Mouse (Mus musculus) spleen, adult 2 months (tissue): ENCODE data around the gene Vapa. TPM values are rescaled to one million over a fixed set of nuclear protein-coding genes. Genes with fewer than 3 reads are reported as not detected.

Experiments used
- DNase-seq, 2 experiments: peaks; one replicate each; pipeline versions ENCODE4 v3.0.0 to v3.0.0-alpha.2; 2012 to 2021; ENCODE audit warnings: low spot score in 2 of 2, low read depth in 1 of 2
- H3K27ac ChIP-seq: fragments of 200-500 bp; 2 replicates; pipeline ENCODE4 v1.5.1; 2012; ENCODE audit warnings: low read length, inconsistent platforms; ENCODE audit not compliant: insufficient read depth
- H3K27me3 ChIP-seq: fragments of 200-500 bp; 2 replicates; pipeline ENCODE4 v1.6.1; 2012; ENCODE audit warnings: mild to moderate bottlenecking, moderate library complexity, low read length, inconsistent platforms; ENCODE audit not compliant: control insufficient read depth, insufficient read depth
- H3K36me3 ChIP-seq: fragments of 200-500 bp; 2 replicates; pipeline ENCODE4 v1.6.1; 2012; ENCODE audit warnings: mild to moderate bottlenecking, low read length, inconsistent platforms; ENCODE audit not compliant: control insufficient read depth, insufficient read depth
- H3K4me1 ChIP-seq: fragments of 200-500 bp; 2 replicates; pipeline ENCODE4 v1.6.1; 2011; ENCODE audit warnings: inconsistent platforms; ENCODE audit not compliant: control insufficient read depth, insufficient read depth, insufficient read length
- H3K4me3 ChIP-seq: fragments of 200-500 bp; 2 replicates; pipeline ENCODE4 v1.5.1; 2011; ENCODE audit warnings: mild to moderate bottlenecking, inconsistent platforms; ENCODE audit not compliant: insufficient read depth, insufficient read length; ENCODE audit errors: extremely low read depth
- CTCF ChIP-seq: fragments of 200-500 bp; IDR thresholded peaks from 2 replicates; pipeline ENCODE4 v1.5.1; 2011; ENCODE audit warnings: mild to moderate bottlenecking, inconsistent platforms; ENCODE audit not compliant: insufficient read depth, insufficient read length, insufficient replicate concordance; ENCODE audit errors: extremely low read depth
- POLR2A ChIP-seq: fragments of 200-500 bp; IDR thresholded peaks from 2 replicates; pipeline ENCODE4 v1.6.1; 2011; ENCODE audit warnings: low read depth, low read length, inconsistent platforms
- WGBS: fragments of 180-500 bp; shearing (Covaris S2); methylation state at CpG from one replicate; pipeline ENCODE4 v1.1.7; 2018; 5-methylcytosine and 5-hydroxymethylcytosine counted together
- polyA plus RNA-seq: library from polyadenylated mRNA; depleted of rRNA; stranded (reverse); fragments of >200 nt; gene quantifications from 2 replicates; pipeline ENCODE4 v1.2.3, GENCODE M21; 2012

Vapa gene
- polyA plus RNA-seq, 1 experiment = 13.1 TPM

DNA sequence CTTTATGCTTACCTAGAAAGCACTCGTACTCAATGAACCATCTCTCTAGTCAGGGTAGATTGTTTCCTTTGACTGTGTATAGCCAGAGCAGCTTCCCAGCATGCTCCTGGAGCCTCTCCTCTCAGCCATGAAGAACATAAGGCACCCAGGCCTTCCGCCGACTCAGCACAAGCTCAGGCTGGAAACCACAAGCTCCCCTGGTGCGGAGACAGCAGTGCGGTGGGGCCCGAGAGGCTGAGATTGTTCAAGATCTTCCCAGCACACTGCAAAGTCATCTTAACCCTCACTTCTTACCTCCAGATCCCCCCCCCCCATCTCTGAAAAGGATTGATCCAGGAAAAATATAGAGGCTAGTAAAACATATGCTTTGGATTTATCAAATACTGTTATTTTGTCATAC is 37.2 kb upstream of the Vapa start:
- Histone ChIP-seq H3K27ac (no peak overlapping the region), H3K36me3 (no peaks in the 10 kb centered on the region), H3K4me3 (no peak overlapping the region), H3K27me3 (no peaks in the 10 kb centered on the region), H3K4me1 (no peaks in the 10 kb centered on the region)
- no peak for DNase-seq
- no peak for TF ChIP-seq POLR2A
- TF ChIP-seq CTCF = no peak
- 38% methylated on average over 6 of the region's 6 CpGs for WGBS

DNA sequence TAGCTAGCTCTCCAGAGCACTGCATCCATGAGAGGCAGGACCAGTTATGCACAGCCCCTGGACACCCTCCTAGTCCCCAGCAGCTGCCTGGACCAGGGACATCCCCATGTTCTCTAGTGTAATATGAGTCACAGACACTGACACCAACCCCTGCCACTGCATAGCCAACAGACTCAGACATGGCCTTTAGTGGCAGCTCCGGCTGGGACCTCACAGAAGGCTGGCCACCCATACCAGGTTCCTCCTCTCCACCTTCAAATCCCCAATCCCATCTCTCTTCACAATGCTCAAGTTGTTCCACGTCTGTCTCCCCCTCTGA is 35.8 kb upstream of the Vapa start:
- no peak for TF ChIP-seq CTCF
- TF ChIP-seq POLR2A = no peak
- H3K36me3 ChIP-seq = no peaks in the 10 kb centered on the region
- WGBS = 88% methylated on average over 2 of the region's 2 CpGs
- no peaks in the 10 kb centered on the region for H3K27me3 ChIP-seq
- no peak for DNase-seq
- no peak overlapping the region for H3K27ac ChIP-seq
- H3K4me1 ChIP-seq = no peaks in the 10 kb centered on the region
- H3K4me3 ChIP-seq = no peak overlapping the region

DNA sequence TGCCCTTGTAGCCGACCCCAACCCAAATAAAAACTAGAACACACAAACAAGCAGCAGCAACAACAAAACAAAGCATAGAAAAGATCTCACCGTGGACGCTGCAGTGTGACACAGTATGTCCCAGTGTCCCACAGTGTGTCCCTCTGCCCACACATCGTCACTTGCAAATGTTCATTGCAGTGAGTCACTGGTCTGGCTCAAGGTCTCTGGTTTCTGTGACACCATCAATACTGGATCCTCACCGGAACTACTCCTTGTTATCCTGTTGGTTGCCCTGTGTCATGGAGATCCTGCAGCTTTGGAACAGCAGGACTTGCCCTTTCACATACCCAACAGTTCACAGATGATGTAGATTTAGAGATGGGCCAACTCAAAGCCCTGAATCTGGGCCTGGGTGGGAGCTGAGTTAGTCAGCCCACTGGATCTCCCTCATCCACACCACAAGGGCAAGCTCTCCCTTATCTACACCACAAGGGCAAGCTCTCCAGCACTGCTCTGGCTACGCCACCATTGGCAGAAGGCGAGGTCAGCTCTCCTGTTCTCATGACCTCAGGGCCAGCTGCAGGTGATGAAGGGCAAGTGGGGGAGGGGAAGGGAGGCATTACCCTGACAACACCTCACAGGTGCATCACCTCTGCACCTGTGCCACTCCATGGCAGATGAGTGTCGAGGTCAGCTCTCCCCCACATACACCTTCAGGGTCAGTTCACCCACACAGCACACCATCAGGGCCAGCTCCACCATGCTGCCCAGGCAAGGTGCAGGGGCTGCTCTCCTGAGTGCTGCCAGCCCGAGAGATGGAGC is 35.2 kb upstream of the Vapa start:
- H3K27ac ChIP-seq = no peak overlapping the region
- 85% methylated on average over 9 of the region's 9 CpGs for WGBS
- TF ChIP-seq POLR2A (no peak), CTCF (no peak)

DNA sequence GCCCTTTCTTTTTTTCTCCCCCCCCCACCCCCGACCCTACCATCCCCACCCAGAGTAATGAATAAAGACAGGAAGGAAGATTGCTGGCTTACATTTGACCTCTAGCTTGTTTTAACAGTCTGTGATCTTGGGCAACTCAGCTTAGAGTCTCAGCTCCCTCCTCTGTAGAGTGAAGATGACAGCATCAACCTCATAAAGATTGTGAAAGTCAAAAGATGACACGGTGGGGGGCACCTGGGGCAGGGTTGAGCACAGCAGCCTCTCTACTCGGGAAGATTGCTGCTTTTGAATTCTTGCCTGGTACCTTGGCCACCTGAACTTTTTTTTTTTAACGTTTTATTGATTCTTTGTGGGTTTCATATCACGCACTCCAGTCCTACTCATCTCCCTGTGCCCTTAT is 34.6 kb upstream of the Vapa start:
- TF ChIP-seq CTCF = no peak
- no peak for TF ChIP-seq POLR2A
- no peaks in the 10 kb centered on the region for H3K27me3 ChIP-seq
- 48% methylated on average over 5 of the region's 5 CpGs for WGBS
- no peak overlapping the region for H3K4me3 ChIP-seq
- no peak overlapping the region for H3K27ac ChIP-seq
- DNase-seq = no peak
- no peaks in the 10 kb centered on the region for H3K4me1 ChIP-seq
- H3K36me3 ChIP-seq = no peaks in the 10 kb centered on the region

More for the DNA sequence above, 35.2 kb upstream of the Vapa start:
- Histone ChIP-seq H3K4me3 (no peak overlapping the region), H3K36me3 (no peaks in the 10 kb centered on the region), H3K4me1 (no peaks in the 10 kb centered on the region), H3K27me3 (no peaks in the 10 kb centered on the region)
- no peak for DNase-seq

DNA sequence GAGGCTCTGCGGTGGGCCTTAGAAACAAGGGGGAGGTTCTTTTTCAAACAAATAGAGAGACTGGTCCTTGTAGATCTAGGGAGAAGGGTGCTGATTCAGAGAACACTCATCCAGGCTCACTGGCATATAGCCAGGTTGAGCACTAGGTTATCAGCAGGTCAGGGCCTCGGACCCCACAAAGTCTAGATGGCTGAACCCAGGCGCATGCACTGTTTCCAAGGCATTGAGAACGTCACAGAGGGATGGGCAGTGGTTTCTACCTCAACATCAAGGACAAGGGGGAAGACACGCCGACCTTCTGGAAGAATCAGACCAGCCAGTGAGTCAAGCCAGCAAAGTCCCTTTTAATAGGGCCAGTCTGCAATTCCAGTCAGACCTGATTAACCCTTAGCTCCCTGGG is 33.9 kb upstream of the Vapa start:
- 84% methylated on average over 6 of the region's 6 CpGs for WGBS
- Histone ChIP-seq H3K27me3 (no peaks in the 10 kb centered on the region), H3K27ac (no peak overlapping the region), H3K4me1 (no peaks in the 10 kb centered on the region), H3K36me3 (no peaks in the 10 kb centered on the region), H3K4me3 (no peak overlapping the region)
- TF ChIP-seq POLR2A = no peak
- TF ChIP-seq CTCF = no peak
- no peak for DNase-seq

DNA sequence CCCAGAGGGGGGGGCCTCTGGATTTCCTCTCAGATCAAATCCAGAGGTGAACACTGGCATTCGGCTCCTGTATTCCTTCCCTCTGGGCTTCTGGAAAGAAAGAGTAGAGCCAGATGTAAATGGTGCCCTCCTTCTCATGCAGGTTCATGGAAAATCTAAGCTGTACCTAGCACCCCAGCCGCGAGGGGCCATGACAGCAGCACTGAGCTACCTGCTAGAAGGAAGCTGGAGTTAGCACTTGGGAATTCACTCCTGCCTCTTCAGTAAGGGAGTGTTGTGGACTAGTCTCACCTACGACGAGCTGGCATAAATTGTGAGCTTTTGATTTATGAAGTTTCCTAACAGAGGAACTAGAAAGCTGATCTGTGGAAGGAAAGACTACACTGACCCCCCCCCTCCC is 30.2 kb upstream of the Vapa start:
- H3K4me3 ChIP-seq = no peak overlapping the region
- no peaks in the 10 kb centered on the region for H3K4me1 ChIP-seq
- DNase-seq = no peak
- no peaks in the 10 kb centered on the region for H3K36me3 ChIP-seq
- TF ChIP-seq CTCF (no peak), POLR2A (no peak)
- 68% methylated on average over 5 of the region's 5 CpGs for WGBS
- no peaks in the 10 kb centered on the region for H3K27me3 ChIP-seq
- H3K27ac ChIP-seq = no peak overlapping the region

DNA sequence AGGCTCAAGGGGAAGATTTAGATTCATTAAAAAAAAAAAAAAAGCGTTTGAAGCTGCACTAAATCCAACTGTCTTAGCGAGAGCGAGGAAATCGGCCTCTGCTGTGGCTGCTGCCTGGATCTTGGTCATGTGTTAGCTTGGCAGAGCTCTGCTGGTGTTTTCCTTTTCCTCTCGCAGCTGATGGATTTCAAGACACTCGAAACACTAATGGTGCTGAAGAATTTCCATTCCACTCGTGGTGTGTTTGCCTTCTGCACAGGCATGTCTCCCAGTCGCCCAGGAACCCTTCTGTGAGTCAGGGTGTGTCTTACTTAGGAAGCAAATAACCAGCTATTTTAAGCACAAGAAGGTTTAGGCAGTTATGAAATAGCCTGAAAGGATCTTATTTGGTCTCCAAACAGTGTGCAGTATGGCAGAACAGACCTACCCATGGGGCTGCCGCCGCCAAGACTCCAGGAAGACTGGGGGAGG is 29.7 kb upstream of the Vapa start:
- H3K27ac ChIP-seq = no peak overlapping the region
- TF ChIP-seq POLR2A = no peak
- no peak overlapping the region for H3K4me3 ChIP-seq
- H3K36me3 ChIP-seq = no peaks in the 10 kb centered on the region
- DNase-seq = no peak
- H3K27me3 ChIP-seq = no peaks in the 10 kb centered on the region
- 44% methylated on average over 10 of the region's 10 CpGs for WGBS
- no peaks in the 10 kb centered on the region for H3K4me1 ChIP-seq
